Mouse (Mus musculus): ENCODE measurements around the gene Cep63. TPM values are rescaled to one million over a fixed set of nuclear protein-coding genes. Genes with fewer than 3 reads are reported as not detected.

The Cep63 gene
- polyA plus RNA-seq, 1 experiment, result 24.4 TPM

GRCm38 (mm10) chr9:102650637-102651036 lies 24.3 kb upstream of the Cep63 start:
- no peak overlapping the region for H3K27ac ChIP-seq (ENCODE audit: insufficient read depth, low read length)
- WGBS, result 19% methylated on average over 7 of the region's 7 CpGs
- peaks cover 5% of the 10 kb centered on the region for H3K4me1 ChIP-seq (ENCODE audit: control insufficient read depth, insufficient read depth, low read length)
- no peaks in the 10 kb centered on the region for H3K27me3 ChIP-seq (ENCODE audit: control insufficient read depth, insufficient read depth, low read length)
- no peak overlapping the region for H3K4me3 ChIP-seq (replicated peaks; ENCODE audit: insufficient read depth, low read depth, low read length)
- no peak for DNase-seq
- TF ChIP-seq CTCF (IDR thresholded peaks at IDR 0.05; ENCODE audit: borderline replicate concordance, insufficient read depth, low read depth, low read length) (no peak), POLR2A (IDR thresholded peaks at IDR 0.05; ENCODE audit: borderline replicate concordance, insufficient read depth, low read length) (no peak)

- Histone ChIP-seq H3K4me3 (replicated peaks; ENCODE audit: insufficient read depth, low read depth, low read length) (no peak overlapping the region), H3K4me1 (ENCODE audit: control insufficient read depth, insufficient read depth, low read length) (peaks cover 5% of the 10 kb centered on the region), H3K27me3 (ENCODE audit: control insufficient read depth, insufficient read depth, low read length) (no peaks in the 10 kb centered on the region), H3K27ac (ENCODE audit: insufficient read depth, low read length) (no peak overlapping the region)
- no peak for TF ChIP-seq CTCF (IDR thresholded peaks at IDR 0.05; ENCODE audit: borderline replicate concordance, insufficient read depth, low read depth, low read length)
- TF ChIP-seq POLR2A (IDR thresholded peaks at IDR 0.05; ENCODE audit: borderline replicate concordance, insufficient read depth, low read length), result no peak
- WGBS, result 46% methylated on average over 17 of the region's 17 CpGs
- no peak for DNase-seq
Observed at GRCm38 (mm10) chr9:102649917-102650527, 23.7 kb upstream of the Cep63 start.

- peaks cover 5% of the 10 kb centered on the region for H3K4me1 ChIP-seq (ENCODE audit: control insufficient read depth, insufficient read depth, low read length)
- H3K4me3 ChIP-seq (replicated peaks; ENCODE audit: insufficient read depth, low read depth, low read length), result no peak overlapping the region
- 89% methylated on average over 6 of the region's 6 CpGs for WGBS
- H3K27me3 ChIP-seq (ENCODE audit: control insufficient read depth, insufficient read depth, low read length), result no peaks in the 10 kb centered on the region; the same call in 1 of the 2 replicates
- no peak overlapping the region for H3K27ac ChIP-seq (ENCODE audit: insufficient read depth, low read length)
- DNase-seq, result no peak
- TF ChIP-seq POLR2A (IDR thresholded peaks at IDR 0.05; ENCODE audit: borderline replicate concordance, insufficient read depth, low read length), result no peak
- no peak for TF ChIP-seq CTCF (IDR thresholded peaks at IDR 0.05; ENCODE audit: borderline replicate concordance, insufficient read depth, low read depth, low read length)
Observed at GRCm38 (mm10) chr9:102647010-102647409, 20.7 kb upstream of the Cep63 start.

- no peaks in the 10 kb centered on the region; the same call in 1 of the 2 replicates for H3K4me1 ChIP-seq (ENCODE audit: control insufficient read depth, insufficient read depth, low read length)
- WGBS, result 92% methylated on average over 3 of the region's 3 CpGs
- H3K27me3 ChIP-seq (ENCODE audit: control insufficient read depth, insufficient read depth, low read length), result no peaks in the 10 kb centered on the region; the same call in 1 of the 2 replicates
Observed at GRCm38 (mm10) chr9:102645119-102645695, 18.9 kb upstream of the Cep63 start.

GRCm38 (mm10) chr9:102643486-102644101 lies 17.3 kb upstream of the Cep63 start:
- peak in 1 of 2 experiments; percentile 23 for DNase-seq
- whole genome bisulfite sequencing, result 16% methylated on average over 10 of the region's 10 CpGs
- no peak for TF ChIP-seq POLR2A (IDR thresholded peaks at IDR 0.05; ENCODE audit: borderline replicate concordance, insufficient read depth, low read length)
- TF ChIP-seq CTCF (IDR thresholded peaks at IDR 0.05; ENCODE audit: borderline replicate concordance, insufficient read depth, low read depth, low read length), result no peak
- Histone ChIP-seq H3K27me3 (ENCODE audit: control insufficient read depth, insufficient read depth, low read length) (no peaks in the 10 kb centered on the region; the same call in 1 of the 2 replicates), H3K27ac (ENCODE audit: insufficient read depth, low read length) (no peak overlapping the region; the same call in 1 of the 2 replicates), H3K4me1 (ENCODE audit: control insufficient read depth, insufficient read depth, low read length) (no peaks in the 10 kb centered on the region), H3K4me3 (replicated peaks; ENCODE audit: insufficient read depth, low read depth, low read length) (no peak overlapping the region)

More at GRCm38 (mm10) chr9:102645119-102645695, 18.9 kb upstream of the Cep63 start:
- TF ChIP-seq POLR2A (IDR thresholded peaks at IDR 0.05; ENCODE audit: borderline replicate concordance, insufficient read depth, low read length) (no peak), CTCF (IDR thresholded peaks at IDR 0.05; ENCODE audit: borderline replicate concordance, insufficient read depth, low read depth, low read length) (no peak)
- DNase-seq, result no peak
- Histone ChIP-seq H3K4me3 (replicated peaks; ENCODE audit: insufficient read depth, low read depth, low read length) (no peak overlapping the region), H3K27ac (ENCODE audit: insufficient read depth, low read length) (no peak overlapping the region)

GRCm38 (mm10) chr9:102643071-102643485 lies 16.7 kb upstream of the Cep63 start:
- 53% methylated on average over 8 of the region's 8 CpGs for WGBS
- H3K27ac ChIP-seq (ENCODE audit: insufficient read depth, low read length), result no peak overlapping the region; the same call in 1 of the 2 replicates
- DNase-seq, result no peak

GRCm38 (mm10) chr9:102641531-102641930 lies 15.2 kb upstream of the Cep63 start:
- DNase-seq, result no peak
- no peak overlapping the region for H3K27ac ChIP-seq (ENCODE audit: insufficient read depth, low read length)
- H3K4me1 ChIP-seq (ENCODE audit: control insufficient read depth, insufficient read depth, low read length), result no peaks in the 10 kb centered on the region
- H3K27me3 ChIP-seq (ENCODE audit: control insufficient read depth, insufficient read depth, low read length), result no peaks in the 10 kb centered on the region; the same call in 1 of the 2 replicates
- WGBS, result 68% methylated on average over 6 of the region's 6 CpGs
- TF ChIP-seq CTCF (IDR thresholded peaks at IDR 0.05; ENCODE audit: borderline replicate concordance, insufficient read depth, low read depth, low read length) (no peak), POLR2A (IDR thresholded peaks at IDR 0.05; ENCODE audit: borderline replicate concordance, insufficient read depth, low read length) (no peak)
- no peak overlapping the region for H3K4me3 ChIP-seq (replicated peaks; ENCODE audit: insufficient read depth, low read depth, low read length)

More at GRCm38 (mm10) chr9:102643071-102643485, 16.7 kb upstream of the Cep63 start:
- TF ChIP-seq POLR2A (IDR thresholded peaks at IDR 0.05; ENCODE audit: borderline replicate concordance, insufficient read depth, low read length) (no peak), CTCF (IDR thresholded peaks at IDR 0.05; ENCODE audit: borderline replicate concordance, insufficient read depth, low read depth, low read length) (no peak)
- Histone ChIP-seq H3K4me3 (replicated peaks; ENCODE audit: insufficient read depth, low read depth, low read length) (no peak overlapping the region), H3K4me1 (ENCODE audit: control insufficient read depth, insufficient read depth, low read length) (no peaks in the 10 kb centered on the region), H3K27me3 (ENCODE audit: control insufficient read depth, insufficient read depth, low read length) (no peaks in the 10 kb centered on the region; the same call in 1 of the 2 replicates)

All from cerebellum, adult 2 months (tissue).